24 mouse cellular contexts compared by ENCODE assay signal in genomic region chr8:33065566-33065965, GRCm38 (mm10).
DNase-seq lines count a peak whose midpoint lies in the region; ATAC-seq and TF ChIP-seq lines count a peak whose summit lies in the region.
"Had no signal": no experiment of that assay in that cellular context is flagged by ENCODE, and none has a peak within 500 bp of the region (broad histone marks: within the 10 kb centered on the region; RNA-seq: fewer than 3 reads in every experiment).

No protein-coding gene starts in this region.

- no peak overlapping the region for H3K4me3 ChIP-seq in kidney, adult 2 months (ENCODE audit: insufficient read depth, low read depth, low read length)
- H3K4me3 ChIP-seq in lung, postnatal 0 days (ENCODE audit: low read depth, low read length): no peak overlapping the region
- H3K4me3 ChIP-seq: embryonic facial prominence, embryonic 13.5 days; embryonic facial prominence, embryonic 15.5 days; erythroblast, embryonic 14.5 days; forebrain, embryonic 10.5 days; forebrain, embryonic 12.5 days had no signal

- no peaks in the 10 kb centered on the region for H3K4me1 ChIP-seq in kidney, adult 2 months (ENCODE audit: control insufficient read depth, insufficient read depth, low read length)
- no peaks in the 10 kb centered on the region for H3K4me1 ChIP-seq in lung, postnatal 0 days (ENCODE audit: insufficient read depth, low read depth, low read length)
- H3K4me1 ChIP-seq: embryonic facial prominence, embryonic 13.5 days; embryonic facial prominence, embryonic 15.5 days; forebrain, embryonic 10.5 days; forebrain, embryonic 12.5 days had no signal

- no peak overlapping the region for H3K27ac ChIP-seq in kidney, adult 2 months (ENCODE audit: insufficient read depth, low read depth, low read length)
- H3K27ac ChIP-seq in lung, postnatal 0 days (ENCODE audit: low read length): no peak overlapping the region
- H3K27ac ChIP-seq: embryonic facial prominence, embryonic 13.5 days; embryonic facial prominence, embryonic 15.5 days; forebrain, embryonic 10.5 days; forebrain, embryonic 12.5 days had no signal

- H3K27me3 ChIP-seq in kidney, adult 2 months (replicated peaks; ENCODE audit: control insufficient read depth, insufficient read depth, low read length): no peaks in the 10 kb centered on the region
- H3K27me3 ChIP-seq in lung, postnatal 0 days (replicated peaks; ENCODE audit: insufficient read depth, low read length): no peaks in the 10 kb centered on the region
- H3K27me3 ChIP-seq: CH12.LX; embryonic facial prominence, embryonic 13.5 days; embryonic facial prominence, embryonic 15.5 days; forebrain, embryonic 12.5 days; Patski had no signal

- ATAC-seq in lung, postnatal 0 days: no peak
- ATAC-seq: activated CD4-positive, CD25-positive, alpha-beta regulatory T cell, adult 4 months; CD4-positive, CD25-positive, alpha-beta regulatory T cell, adult 4 months; forebrain, embryonic 14.5 days; forebrain, postnatal 0 days; Patski had no signal

- no peak overlapping the region for H3K9ac ChIP-seq in lung, postnatal 0 days (replicated peaks; ENCODE audit: low read depth)
- H3K9ac ChIP-seq: embryonic facial prominence, embryonic 13.5 days; embryonic facial prominence, embryonic 15.5 days; forebrain, embryonic 12.5 days; forebrain, postnatal 0 days had no signal

- WGBS in kidney, adult 2 months: 84% methylated on average over 3 of the region's 3 CpGs
- WGBS in lung, postnatal 0 days: 85% methylated on average over 3 of the region's 3 CpGs

- no peak for TF ChIP-seq POLR2A in kidney, adult 2 months (IDR thresholded peaks at IDR 0.05; ENCODE audit: low read depth, low read length)

- H3K4me2 ChIP-seq in lung, postnatal 0 days (replicated peaks; ENCODE audit: low read depth, low read length): no peak overlapping the region
- H3K4me2 ChIP-seq: embryonic facial prominence, embryonic 13.5 days; embryonic facial prominence, embryonic 15.5 days; forebrain, embryonic 12.5 days had no signal

- TF ChIP-seq EP300 in lung, postnatal 0 days (IDR thresholded peaks at IDR 0.05): no peak

- no peaks in the 10 kb centered on the region for H3K36me3 ChIP-seq in kidney, adult 2 months (ENCODE audit: control insufficient read depth, insufficient read depth, low read length)
- H3K36me3 ChIP-seq in lung, postnatal 0 days (ENCODE audit: insufficient read depth, low read length): no peaks in the 10 kb centered on the region
- H3K36me3 ChIP-seq: embryonic facial prominence, embryonic 13.5 days; embryonic facial prominence, embryonic 15.5 days; forebrain, embryonic 10.5 days; forebrain, embryonic 12.5 days; G1E had no signal

- no peaks in the 10 kb centered on the region for H3K9me3 ChIP-seq in lung, postnatal 0 days (ENCODE audit: low read length)
- H3K9me3 ChIP-seq: embryonic facial prominence, embryonic 13.5 days; embryonic facial prominence, embryonic 15.5 days; forebrain, embryonic 10.5 days had no signal

- DNase-seq in adrenal gland, adult (ENCODE audit: inconsistent age in 2 of 2, low spot score in 1 of 2): peak; percentile 45 to 78
- DNase-seq in adrenal gland, postnatal 4 days (ENCODE audit: low spot score in 2 of 2): no peak
- DNase-seq in adrenal gland, postnatal 10 days: peak; percentile 20
- peak; percentile 9 for DNase-seq in adrenal gland, postnatal 25 days
- DNase-seq in kidney, adult 2 months: no peak
- DNase-seq in gastrocnemius, postnatal 25 days: no peak
- no peak for DNase-seq in lung, postnatal 0 days (ENCODE audit: low spot score)
- DNase-seq: B cell, adult 2 months; cerebellum, adult 11-12 months; cerebellum, adult 2 months; cerebellum, adult 9-10 months; cerebellum, postnatal 25 days; forebrain, postnatal 0 days had no signal

- no peak for TF ChIP-seq CTCF in kidney, adult 2 months (conservative IDR thresholded peaks at IDR 0.05; ENCODE audit: insufficient read depth, insufficient read length, low read depth, low read length)
- no peak for TF ChIP-seq CTCF in lung, postnatal 0 days (IDR thresholded peaks at IDR 0.05)

Comparison
In these comparisons a context has a peak if more than half of its experiments do, and no peak if none do; other contexts are left out.
1. DNase-seq: peak in adrenal gland, adult (2 of 2), adrenal gland, postnatal 10 days (single experiment) and adrenal gland, postnatal 25 days (single experiment); none in adrenal gland, postnatal 4 days (0 of 2), kidney, adult 2 months (single experiment), gastrocnemius, postnatal 25 days (single experiment) and lung, postnatal 0 days (single experiment).